Mouse (Mus musculus) hindbrain, embryonic 13.5 days (tissue): ENCODE data around the gene Zdhhc14. TPM values are rescaled to one million over a fixed set of nuclear protein-coding genes. Genes with fewer than 3 reads are reported as not detected.

Experiments
- ATAC-seq: fragments of 200-750 bp; cut with Nextera tagmentation; 2 replicates; pipeline ENCODE4 v1.8.0; 2017; ENCODE audit warnings: moderate TSS enrichment; ENCODE audit not compliant: low FRiP score
- H3K27ac ChIP-seq: fragments of 300-500 bp; sonication (generic); 2 replicates; pipeline ENCODE4 v1.5.1; 2015; ENCODE audit warnings: inconsistent platforms, mild to moderate bottlenecking, moderate library complexity
- H3K27me3 ChIP-seq: fragments of 300-500 bp; sonication (generic); 2 replicates; pipeline ENCODE4 v1.6.1; 2015; ENCODE audit warnings: mild to moderate bottlenecking, inconsistent platforms
- H3K36me3 ChIP-seq: fragments of 300-500 bp; sonication (generic); 2 replicates; pipeline ENCODE4 v1.6.1; 2015; ENCODE audit warnings: mild to moderate bottlenecking, inconsistent platforms
- H3K4me1 ChIP-seq: fragments of 300-500 bp; sonication (generic); replicated peaks from 2 replicates; pipeline ENCODE4 v1.6.1; 2015; ENCODE audit warnings: inconsistent platforms
- H3K4me2 ChIP-seq: fragments of 300-500 bp; sonication (generic); 2 replicates; pipeline ENCODE4 v1.6.1; 2015; ENCODE audit warnings: inconsistent platforms, mild to moderate bottlenecking, moderate library complexity
- H3K4me3 ChIP-seq: fragments of 300-500 bp; sonication (generic); 2 replicates; pipeline ENCODE4 v1.5.1; 2015; ENCODE audit warnings: mild to moderate bottlenecking, inconsistent platforms
- H3K9ac ChIP-seq: fragments of 300-500 bp; sonication (generic); 2 replicates; pipeline ENCODE4 v1.6.1; 2015; ENCODE audit warnings: mild to moderate bottlenecking, inconsistent platforms
- H3K9me3 ChIP-seq: fragments of 300-500 bp; sonication (generic); 2 replicates; pipeline ENCODE4 v1.6.1; 2016; ENCODE audit warnings: inconsistent platforms
- WGBS: fragments of 180-500 bp; shearing (Covaris S2); methylation state at CpG from one replicate; pipeline ENCODE4 v1.1.7; 2015; 5-methylcytosine and 5-hydroxymethylcytosine counted together
- polyA plus RNA-seq: library from polyadenylated mRNA; unstranded; fragments of >200 nt; fragmentation: Nextera tagmentation; extraction: Ambion mirVana; gene quantifications from 2 replicates; pipeline ENCODE4 v1.2.1, GENCODE M21; 2015

The Zdhhc14 gene
- polyA plus RNA-seq, 1 experiment from 2014 or later: 6.8 TPM

GRCm38 (mm10) chr17:5741061-5741460, 248.7 kb downstream of the Zdhhc14 start:
- no peak overlapping the region for H3K27ac ChIP-seq
- 0 out of 2 replicates have a peak, but pooled peaks cover 7% of the 10 kb centered on the region for H3K36me3 ChIP-seq
- 95% methylated on average over 6 of the region's 6 CpGs for WGBS
- no peaks in the 10 kb centered on the region for H3K4me1 ChIP-seq
- H3K27me3 ChIP-seq: no peaks in the 10 kb centered on the region
- no peak for ATAC-seq
- H3K4me2 ChIP-seq: no peak overlapping the region
- no peaks in the 10 kb centered on the region for H3K9me3 ChIP-seq
- no peak overlapping the region for H3K9ac ChIP-seq
- H3K4me3 ChIP-seq: no peak overlapping the region

GRCm38 (mm10) chr17:5744016-5744415, 251.7 kb downstream of the Zdhhc14 start:
- Histone ChIP-seq H3K9me3 (no peaks in the 10 kb centered on the region), H3K36me3 (0 out of 2 replicates have a peak, but pooled peaks cover 7% of the 10 kb centered on the region), H3K9ac (no peak overlapping the region), H3K4me2 (no peak overlapping the region), H3K4me3 (no peak overlapping the region), H3K27ac (no peak overlapping the region), H3K27me3 (no peaks in the 10 kb centered on the region), H3K4me1 (no peaks in the 10 kb centered on the region)
- ATAC-seq: no peak
- WGBS: 92% methylated on average over 5 of the region's 5 CpGs

GRCm38 (mm10) chr17:5746378-5746777, 254.0 kb downstream of the Zdhhc14 start:
- Histone ChIP-seq H3K4me3 (no peak overlapping the region), H3K27me3 (no peaks in the 10 kb centered on the region), H3K9me3 (no peaks in the 10 kb centered on the region), H3K9ac (no peak overlapping the region), H3K4me1 (no peaks in the 10 kb centered on the region), H3K36me3 (0 out of 2 replicates have a peak, but pooled peaks cover 7% of the 10 kb centered on the region), H3K4me2 (no peak overlapping the region), H3K27ac (no peak overlapping the region)
- WGBS: 89% methylated on average over 3 of the region's 3 CpGs
- ATAC-seq: no peak

GRCm38 (mm10) chr17:5747539-5748500, 255.5 kb downstream of the Zdhhc14 start:
- Histone ChIP-seq H3K27me3 (no peaks in the 10 kb centered on the region), H3K27ac (no peak overlapping the region), H3K36me3 (no peaks in the 10 kb centered on the region), H3K4me1 (peaks cover 7% of the 10 kb centered on the region), H3K9me3 (no peaks in the 10 kb centered on the region), H3K4me3 (no peak overlapping the region), H3K9ac (no peak overlapping the region), H3K4me2 (no peak overlapping the region)
- WGBS: 85% methylated on average over 16 of the region's 16 CpGs
- ATAC-seq: no peak

GRCm38 (mm10) chr17:5748501-5748894, 256.1 kb downstream of the Zdhhc14 start:
- Histone ChIP-seq H3K27ac (no peak overlapping the region), H3K9me3 (no peaks in the 10 kb centered on the region)
- 10% methylated on average over 4 of the region's 4 CpGs for WGBS

GRCm38 (mm10) chr17:5750278-5750677, 257.9 kb downstream of the Zdhhc14 start:
- no peak for ATAC-seq
- whole genome bisulfite sequencing: 78% methylated on average over 4 of the region's 4 CpGs
- Histone ChIP-seq H3K4me1 (peaks cover 10% of the 10 kb centered on the region), H3K9ac (no peak overlapping the region), H3K36me3 (no peaks in the 10 kb centered on the region), H3K27ac (no peak overlapping the region), H3K4me3 (no peak overlapping the region), H3K27me3 (peaks cover 10% of the 10 kb centered on the region; the same call in 1 of the 2 replicates), H3K4me2 (no peak overlapping the region), H3K9me3 (no peaks in the 10 kb centered on the region)

More at GRCm38 (mm10) chr17:5748501-5748894, 256.1 kb downstream of the Zdhhc14 start:
- Histone ChIP-seq H3K4me3 (no peak overlapping the region), H3K9ac (no peak overlapping the region), H3K4me2 (no peak overlapping the region), H3K4me1 (peaks cover 10% of the 10 kb centered on the region), H3K36me3 (no peaks in the 10 kb centered on the region), H3K27me3 (0 out of 2 replicates have a peak, but pooled peaks cover under 1% of the 10 kb centered on the region)
- no peak for ATAC-seq

- peaks cover 10% of the 10 kb centered on the region for H3K4me1 ChIP-seq
- H3K4me3 ChIP-seq: no peak overlapping the region
- peaks cover 10% of the 10 kb centered on the region; the same call in 1 of the 2 replicates for H3K27me3 ChIP-seq
- no peak overlapping the region for H3K4me2 ChIP-seq
- H3K36me3 ChIP-seq: no peaks in the 10 kb centered on the region
- 0 out of 2 replicates have a peak overlapping the region, but pooled peaks have one; percentile 10 for H3K9ac ChIP-seq
- 82% methylated on average over 3 of the region's 3 CpGs for WGBS
- ATAC-seq: no peak
- no peaks in the 10 kb centered on the region for H3K9me3 ChIP-seq
- H3K27ac ChIP-seq: no peak overlapping the region
Measured at GRCm38 (mm10) chr17:5751066-5751465, 258.7 kb downstream of the Zdhhc14 start.

GRCm38 (mm10) chr17:5752322-5752715, 260.0 kb downstream of the Zdhhc14 start:
- H3K4me2 ChIP-seq: peak overlapping the region; percentile 74
- ATAC-seq: peak; percentile 50
- peak overlapping the region; percentile 60; the same call in 1 of the 2 replicates for H3K27ac ChIP-seq
- H3K9me3 ChIP-seq: no peaks in the 10 kb centered on the region
- H3K4me1 ChIP-seq: peaks cover 10% of the 10 kb centered on the region
- H3K27me3 ChIP-seq: peaks cover 10% of the 10 kb centered on the region; the same call in 1 of the 2 replicates
- WGBS: 23% methylated on average over 2 of the region's 2 CpGs
- peak overlapping the region; percentile 43 for H3K4me3 ChIP-seq
- peak overlapping the region; percentile 76 for H3K9ac ChIP-seq
- no peaks in the 10 kb centered on the region for H3K36me3 ChIP-seq

GRCm38 (mm10) chr17:5752716-5753585, 260.6 kb downstream of the Zdhhc14 start:
- peak overlapping the region; percentile 76 for H3K9ac ChIP-seq
- ATAC-seq: peak; percentile 82
- WGBS: 11% methylated on average over 29 of the region's 29 CpGs
- peaks cover 10% of the 10 kb centered on the region; the same call in 1 of the 2 replicates for H3K27me3 ChIP-seq
- peak overlapping the region; percentile 74 for H3K4me2 ChIP-seq
- peaks cover 10% of the 10 kb centered on the region for H3K4me1 ChIP-seq
- H3K27ac ChIP-seq: peak overlapping the region; percentile 60
- H3K4me3 ChIP-seq: peak overlapping the region; percentile 43
- H3K9me3 ChIP-seq: no peaks in the 10 kb centered on the region
- no peaks in the 10 kb centered on the region for H3K36me3 ChIP-seq

- Histone ChIP-seq H3K36me3 (no peaks in the 10 kb centered on the region), H3K4me2 (no peak overlapping the region), H3K4me3 (no peak overlapping the region), H3K27ac (no peak overlapping the region), H3K4me1 (peaks cover 10% of the 10 kb centered on the region), H3K27me3 (peaks cover 10% of the 10 kb centered on the region; the same call in 1 of the 2 replicates), H3K9ac (no peak overlapping the region), H3K9me3 (no peaks in the 10 kb centered on the region)
- no peak for ATAC-seq
- 91% methylated on average over 7 of the region's 7 CpGs for WGBS
Measured at GRCm38 (mm10) chr17:5755489-5755888, 263.1 kb downstream of the Zdhhc14 start.

- peaks cover 10% of the 10 kb centered on the region; the same call in 1 of the 2 replicates for H3K27me3 ChIP-seq
- no peak overlapping the region for H3K27ac ChIP-seq
- H3K9ac ChIP-seq: no peak overlapping the region
- peaks cover 10% of the 10 kb centered on the region for H3K4me1 ChIP-seq
- WGBS: 61% methylated on average over 5 of the region's 5 CpGs
- H3K4me2 ChIP-seq: no peak overlapping the region
- no peaks in the 10 kb centered on the region for H3K36me3 ChIP-seq
- ATAC-seq: no peak
- no peak overlapping the region for H3K4me3 ChIP-seq
- no peaks in the 10 kb centered on the region for H3K9me3 ChIP-seq
Measured at GRCm38 (mm10) chr17:5756065-5756464, 263.7 kb downstream of the Zdhhc14 start.

- WGBS: 87% methylated on average over 15 of the region's 15 CpGs
- ATAC-seq: no peak
- no peaks in the 10 kb centered on the region for H3K9me3 ChIP-seq
- H3K27ac ChIP-seq: no peak overlapping the region
- no peak overlapping the region for H3K9ac ChIP-seq
- peaks cover 10% of the 10 kb centered on the region for H3K4me1 ChIP-seq
- peaks cover 10% of the 10 kb centered on the region; the same call in 1 of the 2 replicates for H3K27me3 ChIP-seq
- no peaks in the 10 kb centered on the region for H3K36me3 ChIP-seq
- no peak overlapping the region for H3K4me3 ChIP-seq
- no peak overlapping the region for H3K4me2 ChIP-seq
Measured at GRCm38 (mm10) chr17:5756855-5757254, 264.5 kb downstream of the Zdhhc14 start.
